Mouse (Mus musculus) limb, embryonic 14.5 days (tissue): ENCODE data around the gene Gm10681. TPM values are rescaled to one million over a fixed set of nuclear protein-coding genes. Genes with fewer than 3 reads are reported as not detected.
"Not testable (repeated sequence)": the region's sequence is repeated elsewhere in the genome, so short reads cannot be mapped to it uniquely, and the experiment has no call there.

Experiments used
- ATAC-seq: fragments of 200-750 bp; cut with Nextera tagmentation; 2 replicates; pipeline ENCODE4 v1.8.0; 2017; ENCODE audit warnings: low read depth, moderate number of reproducible peaks, moderate TSS enrichment; ENCODE audit not compliant: low FRiP score
- DNase-seq: peaks from one replicate; pipeline ENCODE4 v3.0.0-alpha.2; 2015; ENCODE audit warnings: low spot score
- H3K27ac ChIP-seq: fragments of 300-500 bp; sonication (generic); replicated peaks from 2 replicates; pipeline ENCODE4 v1.5.1; 2014; ENCODE audit warnings: low read depth, mild to moderate bottlenecking, low read length, moderate library complexity, mixed read lengths
- H3K27me3 ChIP-seq: fragments of 300-500 bp; sonication (generic); 2 replicates; pipeline ENCODE4 v1.6.1; 2014; ENCODE audit warnings: low read length, mixed read lengths; ENCODE audit not compliant: control insufficient read depth, insufficient read depth
- H3K36me3 ChIP-seq: fragments of 300-500 bp; sonication (generic); 2 replicates; pipeline ENCODE4 v1.6.1; 2014; ENCODE audit warnings: mild to moderate bottlenecking, low read length, moderate library complexity, mixed read lengths; ENCODE audit not compliant: control insufficient read depth, insufficient read depth
- H3K4me1 ChIP-seq: fragments of 300-500 bp; sonication (generic); 2 replicates; pipeline ENCODE4 v1.6.1; 2014; ENCODE audit warnings: antibody characterized with exemption, low read length, mixed read lengths; ENCODE audit not compliant: control insufficient read depth, insufficient read depth
- H3K4me2 ChIP-seq: fragments of 300-500 bp; sonication (generic); replicated peaks from 2 replicates; pipeline ENCODE4 v1.6.1; 2014; ENCODE audit warnings: low read depth, mild to moderate bottlenecking, low read length, moderate library complexity; ENCODE audit not compliant: severe bottlenecking
- H3K4me3 ChIP-seq: fragments of 300-500 bp; sonication (generic); replicated peaks from 2 replicates; pipeline ENCODE4 v1.5.1; 2014; ENCODE audit warnings: low read length
- H3K9ac ChIP-seq: fragments of 300-500 bp; sonication (generic); 2 replicates; pipeline ENCODE4 v1.6.1; 2014; ENCODE audit warnings: mild to moderate bottlenecking, low read depth, low read length, moderate library complexity; ENCODE audit not compliant: severe bottlenecking
- H3K9me3 ChIP-seq: fragments of 300-500 bp; sonication (generic); 2 replicates; pipeline ENCODE4 v1.6.1; 2016; ENCODE audit warnings: low read length; ENCODE audit not compliant: control insufficient read depth
- whole genome bisulfite sequencing: fragments of 180-500 bp; shearing (Covaris S2); extraction: QIAGEN DNeasy Blood & Tissue Kit; methylation state at CpG from one replicate; pipeline ENCODE4 v1.1.7; 2014; 5-methylcytosine and 5-hydroxymethylcytosine counted together
- polyA plus RNA-seq, 2 experiments: library from polyadenylated mRNA; depleted of rRNA in 1 of 2; stranded (reverse) in 1 of 2; unstranded in 1 of 2; fragments of >200 nt; fragmentation: Nextera tagmentation in 1 of 2; extraction: Ambion mirVana in 1 of 2; gene quantifications; 2 replicates each; pipeline versions ENCODE4 v1.2.1 to v1.2.3; 2012 to 2014

The Gm10681 gene
- polyA plus RNA-seq, 2 experiments = not detected

DNA sequence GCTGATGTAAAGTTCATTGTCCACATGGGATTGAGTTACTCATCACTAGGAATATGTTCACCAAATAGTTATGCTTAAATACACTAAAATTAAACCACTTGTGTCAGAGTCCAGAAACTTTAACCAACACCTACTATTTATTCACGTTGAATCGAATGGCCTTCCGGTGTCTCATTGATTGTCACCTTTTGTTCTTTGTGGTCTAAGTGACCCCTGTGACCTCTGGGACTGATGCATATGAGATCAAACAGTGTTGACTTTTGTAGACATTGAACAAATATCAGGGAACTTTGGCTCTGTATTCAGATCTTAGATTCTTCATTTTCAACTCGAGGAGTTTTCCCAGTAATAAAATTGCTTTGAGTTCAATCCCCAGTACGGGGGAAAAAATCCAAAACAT, 81.4 kb downstream of the Gm10681 start:
- WGBS = no CpG with 5 or more reads among the region's 5 CpGs
- not testable (repeated sequence) for H3K27ac ChIP-seq, DNase-seq, H3K9me3 ChIP-seq, ATAC-seq, H3K4me2 ChIP-seq, H3K36me3 ChIP-seq, H3K9ac ChIP-seq, H3K27me3 ChIP-seq, H3K4me3 ChIP-seq, H3K4me1 ChIP-seq

Other genes with a start within 250 kb of the Gm10681 start
- gene Phgdh, start 248.8 kb downstream of the Gm10681 start, polyA plus RNA-seq (2012; rRNA removed) = 135 and 149 TPM in 2 replicates
- 210 and 219 TPM in 2 replicates for gene Phgdh, start 248.8 kb downstream of the Gm10681 start, polyA plus RNA-seq (2014; fragmentation: Nextera tagmentation; extraction: Ambion mirVana)
- 6.4 and 7.7 TPM in 2 replicates for gene Zfp697, start 206.3 kb downstream of the Gm10681 start, polyA plus RNA-seq (2012; rRNA removed)
- gene Zfp697, start 206.3 kb downstream of the Gm10681 start, polyA plus RNA-seq (2014; fragmentation: Nextera tagmentation; extraction: Ambion mirVana) = 8.6 and 8.9 TPM in 2 replicates
- gene Gm4450, start 131.7 kb downstream of the Gm10681 start, polyA plus RNA-seq (2012; rRNA removed) = not detected in 2 replicates
- gene Gm4450, start 131.7 kb downstream of the Gm10681 start, polyA plus RNA-seq (2014; fragmentation: Nextera tagmentation; extraction: Ambion mirVana) = not detected in 2 replicates
- not detected in 2 replicates for gene Hsd3b4, start 78.3 kb downstream of the Gm10681 start, polyA plus RNA-seq (2012; rRNA removed)
- not detected in 2 replicates for gene Hsd3b4, start 78.3 kb downstream of the Gm10681 start, polyA plus RNA-seq (2014; fragmentation: Nextera tagmentation; extraction: Ambion mirVana)
- not detected in 2 replicates for gene Hsd3b5, start 41.4 kb upstream of the Gm10681 start, polyA plus RNA-seq (2012; rRNA removed)
- gene Hsd3b5, start 41.4 kb upstream of the Gm10681 start, polyA plus RNA-seq (2014; fragmentation: Nextera tagmentation; extraction: Ambion mirVana) = not detected in 2 replicates
- gene Hsd3b2, start 135.7 kb upstream of the Gm10681 start, polyA plus RNA-seq (2012; rRNA removed) = not detected in 2 replicates
- gene Hsd3b2, start 135.7 kb upstream of the Gm10681 start, polyA plus RNA-seq (2014; fragmentation: Nextera tagmentation; extraction: Ambion mirVana) = not detected in 2 replicates
- 0.04 TPM in 1 of 2 replicates, not detected in the other for gene Hsd3b3, start 174.3 kb upstream of the Gm10681 start, polyA plus RNA-seq (2012; rRNA removed)
- 0.12 TPM in 1 of 2 replicates, not detected in the other for gene Hsd3b3, start 174.3 kb upstream of the Gm10681 start, polyA plus RNA-seq (2014; fragmentation: Nextera tagmentation; extraction: Ambion mirVana)
- gene Hsd3b6, start 225.6 kb upstream of the Gm10681 start, polyA plus RNA-seq (2012; rRNA removed) = 0.91 and 1.4 TPM in 2 replicates
- gene Hsd3b6, start 225.6 kb upstream of the Gm10681 start, polyA plus RNA-seq (2014; fragmentation: Nextera tagmentation; extraction: Ambion mirVana) = 2.0 and 3.6 TPM in 2 replicates